Mouse (Mus musculus): ENCODE measurements around the gene Msn. TPM values are rescaled to one million over a fixed set of nuclear protein-coding genes. Genes with fewer than 3 reads are reported as not detected.

Msn gene
- polyA plus RNA-seq, 1 experiment from 2014 or later = 66.1 TPM

Other genes with a start within 250 kb of the Msn start
- gene Las1l, start 139.1 kb upstream of the Msn start, polyA plus RNA-seq (2016; fragmentation: Nextera tagmentation; extraction: Ambion mirVana) = 63.1 and 67.1 TPM in 2 replicates
- gene Vsig4, start 197.4 kb downstream of the Msn start, polyA plus RNA-seq (2016; fragmentation: Nextera tagmentation; extraction: Ambion mirVana) = not detected in 2 replicates